Mouse (Mus musculus) liver, embryonic 14.5 days (tissue): ENCODE measurements at regions not wholly inside any gene's neighbourhood (a gene's known extent, or its start where the extent isn't known, plus 50 kb on each side); places are given as distances from the start of the nearest gene placed in this dataset.
A peak's percentile ranks its signal among the peaks of the same experiment; 100 is the strongest.

ENCODE experiments used
- ATAC-seq: fragments of 200-750 bp; cut with Nextera tagmentation; 2 replicates; pipeline ENCODE4 v1.8.0; 2017; ENCODE audit warnings: moderate number of reproducible peaks, mild to moderate bottlenecking, moderate library complexity; ENCODE audit not compliant: insufficient read depth
- DNase-seq, 3 experiments: peaks; one replicate each; pipeline ENCODE4 v3.0.0-alpha.2; 2012 to 2013; ENCODE audit warnings: low read depth in 3 of 3, low spot score in 3 of 3
- H3K27ac ChIP-seq: fragments of 300-500 bp; sonication (generic); 2 replicates; pipeline ENCODE4 v1.5.1; 2014; ENCODE audit warnings: moderate library complexity, mild to moderate bottlenecking, control low read depth, inconsistent platforms
- H3K27me3 ChIP-seq: fragments of 300-500 bp; sonication (generic); 2 replicates; pipeline ENCODE4 v1.6.1; 2014; ENCODE audit warnings: mild to moderate bottlenecking, low read length, moderate library complexity; ENCODE audit not compliant: control insufficient read depth, insufficient read depth
- H3K36me3 ChIP-seq: fragments of 300-500 bp; sonication (generic); replicated peaks from 2 replicates; pipeline ENCODE4 v1.6.1; 2014; ENCODE audit warnings: low read depth; ENCODE audit not compliant: control insufficient read depth, insufficient read depth
- H3K4me1 ChIP-seq, 2 experiments: fragments of 200-500 bp in 1 of 2; fragments of 300-500 bp in 1 of 2; sonication (generic) in 1 of 2; replicated peaks; 2 replicates each; pipeline ENCODE4 v1.6.1; 2012 to 2014; ENCODE audit warnings: antibody characterized with exemption in 1 of 2, inconsistent platforms in 1 of 2, low read length in 1 of 2; ENCODE audit not compliant: control insufficient read depth in 2 of 2, insufficient read depth in 2 of 2
- H3K4me2 ChIP-seq: fragments of 300-500 bp; sonication (generic); 2 replicates; pipeline ENCODE4 v1.6.1; 2014; ENCODE audit warnings: low read depth, mild to moderate bottlenecking, control low read depth, moderate library complexity
- H3K4me3 ChIP-seq, 2 experiments: fragments of 200-500 bp in 1 of 2; fragments of 300-500 bp in 1 of 2; sonication (generic) in 1 of 2; 2 replicates each; pipeline ENCODE4 v1.5.1; 2012 to 2014; ENCODE audit warnings: low read depth in 2 of 2, low read length in 2 of 2, mild to moderate bottlenecking in 2 of 2, control low read depth in 1 of 2, inconsistent platforms in 1 of 2, moderate library complexity in 1 of 2; ENCODE audit not compliant: insufficient read depth in 1 of 2
- H3K9ac ChIP-seq: fragments of 300-500 bp; sonication (generic); replicated peaks from 2 replicates; pipeline ENCODE4 v1.6.1; 2014; ENCODE audit warnings: mild to moderate bottlenecking, control low read depth, moderate library complexity
- H3K9me3 ChIP-seq: fragments of 300-500 bp; sonication (generic); 2 replicates; pipeline ENCODE4 v1.6.1; 2016; ENCODE audit warnings: low read length, mixed read lengths; ENCODE audit not compliant: control insufficient read depth
- CTCF ChIP-seq: IDR thresholded peaks from 2 replicates; pipeline ENCODE4 v1.5.1; 2016; ENCODE audit warnings: antibody characterized with exemption, low read depth, control low read depth
- EP300 ChIP-seq: IDR thresholded peaks from 2 replicates; pipeline ENCODE4 v1.6.1; 2016; ENCODE audit warnings: antibody characterized with exemption, low read depth
- WGBS: fragments of 180-500 bp; shearing (Covaris S2); extraction: QIAGEN DNeasy Blood & Tissue Kit; methylation state at CpG from one replicate; pipeline ENCODE4 v1.1.7; 2014; ENCODE audit not compliant: insufficient replicate concordance; 5-methylcytosine and 5-hydroxymethylcytosine counted together

DNA sequence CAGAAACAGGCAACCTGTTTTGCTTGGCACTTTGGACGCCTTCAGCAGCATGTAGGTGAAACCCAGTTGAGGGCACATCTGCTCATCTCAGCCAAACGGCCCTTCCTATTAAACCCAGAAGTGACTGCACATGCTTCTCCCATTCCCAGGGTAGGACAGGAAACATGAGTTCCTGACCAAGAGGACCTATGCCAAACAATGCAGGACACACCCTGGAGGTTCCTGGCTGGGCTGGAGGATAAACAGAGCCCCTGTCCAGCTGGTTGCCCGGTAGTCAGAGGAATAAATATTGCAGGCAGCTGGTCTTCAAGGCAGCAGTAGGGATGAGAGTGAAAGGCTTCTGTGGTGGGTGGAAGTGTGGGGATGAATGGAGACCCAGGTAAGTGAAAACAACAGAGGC lies 514.5 kb upstream of the Zdhhc25 start:
- Histone ChIP-seq H3K9me3 (no peaks in the 10 kb centered on the region), H3K27me3 (no peaks in the 10 kb centered on the region), H3K4me2 (no peak overlapping the region), H3K27ac (no peak overlapping the region), H3K4me1 (no peaks in the 10 kb centered on the region), H3K4me3 (no peak overlapping the region), H3K36me3 (no peaks in the 10 kb centered on the region), H3K9ac (no peak overlapping the region)
- ATAC-seq (no peak), DNase-seq (no peak)
- no peak for TF ChIP-seq EP300
- TF ChIP-seq CTCF: no peak
- 24% methylated on average over 3 of the region's 3 CpGs for WGBS

DNA sequence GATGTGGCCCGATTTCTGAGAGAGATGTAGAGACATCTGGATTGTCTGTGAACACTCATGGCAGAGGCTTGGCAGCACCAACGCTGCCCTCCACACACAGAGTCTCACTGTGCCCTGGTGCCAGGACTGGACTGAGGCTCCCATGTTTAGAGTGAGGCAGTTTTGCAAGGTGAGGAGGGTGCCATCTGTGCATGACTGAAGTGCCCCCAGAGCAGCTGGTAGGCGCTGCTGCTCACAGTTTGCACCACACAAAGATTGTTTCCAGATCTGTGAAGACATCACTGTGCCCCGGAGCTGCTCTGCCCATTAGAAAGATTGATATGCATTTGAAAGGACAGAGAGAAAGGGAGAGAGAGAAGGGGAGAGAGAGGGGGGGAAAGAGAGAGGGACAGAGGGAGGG lies 510.6 kb upstream of the Zdhhc25 start:
- no peaks in the 10 kb centered on the region for H3K36me3 ChIP-seq
- H3K9ac ChIP-seq: no peak overlapping the region
- 46% methylated on average over 4 of the region's 4 CpGs for WGBS
- H3K27ac ChIP-seq: no peak overlapping the region
- no peaks in the 10 kb centered on the region for H3K9me3 ChIP-seq
- no peaks in the 10 kb centered on the region for H3K27me3 ChIP-seq
- DNase-seq: no peak
- H3K4me2 ChIP-seq: no peak overlapping the region
- H3K4me1 ChIP-seq: no peaks in the 10 kb centered on the region
- no peak for ATAC-seq
- TF ChIP-seq CTCF (no peak), EP300 (no peak)
- H3K4me3 ChIP-seq: no peak overlapping the region

DNA sequence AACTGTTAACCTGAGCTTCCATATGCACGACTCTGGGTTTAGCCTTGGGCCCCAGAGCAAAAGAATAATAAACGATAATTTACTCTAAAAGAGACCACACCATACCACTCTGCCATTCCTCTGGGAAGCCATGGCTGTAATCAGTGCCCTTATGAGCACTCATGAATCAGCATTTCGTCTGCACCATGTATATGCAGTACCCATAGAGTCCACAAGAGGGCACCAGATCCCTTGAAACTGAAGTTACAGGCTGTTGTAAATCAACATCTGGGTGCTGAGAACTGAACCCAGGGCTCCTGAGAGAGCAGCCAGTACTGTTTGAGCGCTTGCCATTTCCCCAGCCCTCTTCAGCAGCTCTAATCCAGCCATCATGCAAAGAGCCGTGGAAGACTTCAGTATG lies 508.7 kb upstream of the Zdhhc25 start:
- Histone ChIP-seq H3K9ac (no peak overlapping the region), H3K4me3 (no peak overlapping the region), H3K27me3 (no peaks in the 10 kb centered on the region), H3K4me1 (no peaks in the 10 kb centered on the region), H3K36me3 (no peaks in the 10 kb centered on the region), H3K9me3 (no peaks in the 10 kb centered on the region), H3K27ac (no peak overlapping the region), H3K4me2 (no peak overlapping the region)
- DNase-seq (no peak), ATAC-seq (no peak)
- TF ChIP-seq EP300: no peak
- TF ChIP-seq CTCF: peak; percentile 59
- 72% methylated on average over 5 of the region's 5 CpGs for WGBS

DNA sequence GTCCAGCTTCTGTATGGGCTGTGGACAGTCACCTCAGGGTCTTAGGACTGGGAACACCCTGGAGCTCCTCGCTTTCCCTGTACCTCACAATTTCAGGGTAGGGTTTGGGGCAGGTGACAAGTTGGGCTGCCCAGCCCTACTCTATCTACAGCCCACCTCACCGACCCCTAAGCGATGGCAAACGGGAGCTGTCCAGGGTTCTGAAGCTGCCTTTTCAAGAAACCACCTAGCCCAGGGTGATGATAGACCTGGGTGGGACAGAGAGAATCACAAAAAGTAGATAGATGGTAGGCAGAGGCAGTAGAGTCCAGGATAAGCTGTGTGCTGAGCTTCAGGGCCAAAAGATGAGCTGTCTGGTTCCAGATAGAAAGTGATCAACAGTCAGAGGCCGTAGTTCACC lies 479.7 kb upstream of the Zdhhc25 start:
- DNase-seq: no peak
- TF ChIP-seq CTCF (no peak), EP300 (no peak)
- Histone ChIP-seq H3K9ac (no peak overlapping the region), H3K27ac (no peak overlapping the region), H3K27me3 (no peaks in the 10 kb centered on the region), H3K36me3 (no peaks in the 10 kb centered on the region), H3K4me1 (no peaks in the 10 kb centered on the region), H3K4me3 (no peak overlapping the region), H3K4me2 (no peak overlapping the region), H3K9me3 (no peaks in the 10 kb centered on the region)
- ATAC-seq: no peak
- WGBS: 35% methylated on average over 5 of the region's 5 CpGs

DNA sequence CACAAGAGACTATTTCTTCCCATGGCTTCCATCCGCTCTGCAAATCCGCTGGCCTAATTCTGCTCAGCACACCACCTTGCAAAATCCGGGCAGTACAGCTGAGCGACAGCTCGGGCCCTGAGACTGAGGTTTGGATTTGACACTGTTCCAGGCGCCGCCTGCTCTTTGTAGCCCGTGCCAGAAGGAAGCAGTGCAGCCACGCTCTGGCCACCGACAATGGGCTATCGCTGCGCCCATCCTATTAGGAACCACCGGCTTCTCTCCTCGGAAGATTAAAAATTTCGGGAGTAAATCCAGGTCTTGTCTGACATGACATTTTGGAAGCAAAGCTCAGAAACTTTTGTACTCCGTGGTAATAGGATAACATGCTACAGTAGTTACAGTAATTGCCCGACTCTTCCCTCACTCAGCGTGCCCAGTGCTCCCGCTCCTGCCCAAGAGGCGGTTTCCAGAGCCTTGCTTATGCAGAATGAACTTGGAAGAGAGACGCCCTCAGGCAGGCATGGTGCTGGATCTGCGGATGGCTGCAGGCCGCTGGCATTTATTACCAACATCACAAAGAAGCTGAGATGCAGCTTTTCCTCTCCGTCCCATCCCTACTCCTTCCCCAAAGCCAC lies 476.1 kb upstream of the Zdhhc25 start:
- Histone ChIP-seq H3K9me3 (no peaks in the 10 kb centered on the region), H3K27ac (no peak overlapping the region), H3K4me1 (no peaks in the 10 kb centered on the region), H3K27me3 (no peaks in the 10 kb centered on the region), H3K4me3 (no peak overlapping the region), H3K4me2 (no peak overlapping the region), H3K36me3 (no peaks in the 10 kb centered on the region), H3K9ac (no peak overlapping the region)
- 72% methylated on average over 24 of the region's 24 CpGs for WGBS
- TF ChIP-seq CTCF: no peak
- no peak for TF ChIP-seq EP300
- DNase-seq (no peak), ATAC-seq (no peak)
